Mouse (Mus musculus): Measurements from ENCODE around the gene Rad17.

Gene Rad17

GRCm38 (mm10) chr13:100570713-100571112 is 80.1 kb downstream of the Rad17 start:
- no peak for DNase-seq (ENCODE audit: low spot score in 2 of 2)

- DNase-seq (ENCODE audit: low spot score in 2 of 2), result no peak
These were observed 82.5 kb downstream of the Rad17 start for GRCm38 (mm10) chr13:100568359-100568758.

Data from right cerebral cortex, postnatal 36 days (tissue).